Mouse (Mus musculus): ENCODE data around the gene E130308A19Rik.

The E130308A19Rik gene

DNA sequence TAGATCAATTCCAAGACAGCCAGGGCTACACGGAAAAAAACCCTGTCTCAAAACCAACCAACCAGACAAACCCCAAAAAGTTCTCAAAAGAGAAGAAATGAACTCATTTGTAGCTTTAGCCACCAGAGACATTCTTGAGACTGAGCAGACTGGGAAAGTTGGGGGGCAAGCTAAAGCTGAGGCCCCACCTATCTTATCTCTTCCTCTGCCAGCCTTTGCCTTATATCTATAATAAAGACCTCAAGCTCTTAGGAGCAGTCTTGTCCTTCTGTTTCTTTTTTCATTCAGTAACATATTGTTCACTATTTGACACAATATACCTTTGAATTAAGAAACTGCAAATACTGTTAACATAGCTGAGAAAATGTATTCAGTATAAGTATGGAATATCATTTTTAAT, 55.4 kb downstream of the E130308A19Rik start:
- in situ Hi-C loops (cut with MboI; ENCODE audit: low sequenced_read_pairs), result no loop called here

GRCm38 (mm10) chr4:59682491-59682890, 56.5 kb downstream of the E130308A19Rik start:
- in situ Hi-C loops (cut with MboI; ENCODE audit: low sequenced_read_pairs), result no loop called here

GRCm38 (mm10) chr4:59682950-59683349, 56.9 kb downstream of the E130308A19Rik start:
- in situ Hi-C loops (cut with MboI; ENCODE audit: low sequenced_read_pairs), result no loop called here

GRCm38 (mm10) chr4:59684306-59684705, 58.3 kb downstream of the E130308A19Rik start:
- in situ Hi-C loops (cut with MboI; ENCODE audit: low sequenced_read_pairs), result no loop called here

DNA sequence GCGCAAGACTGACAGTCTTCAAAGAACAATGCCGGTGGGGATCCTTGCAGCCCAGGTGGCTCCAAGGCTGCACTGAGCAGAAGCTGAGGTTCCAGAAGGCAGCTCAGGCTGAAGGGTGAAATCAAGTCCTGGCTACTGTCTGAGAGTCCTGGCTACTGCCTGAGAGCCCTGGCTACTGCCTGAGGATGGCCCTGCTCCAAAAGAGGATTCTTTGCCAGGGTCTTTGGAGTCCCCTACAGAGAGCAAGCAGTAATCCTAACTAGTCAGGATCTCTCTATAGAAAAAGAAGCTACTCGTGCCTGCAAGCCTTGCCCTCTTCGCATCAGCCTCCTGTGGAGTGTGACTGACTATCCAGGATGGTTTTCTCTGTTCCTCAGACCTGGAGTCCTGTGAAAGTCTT, 60.7 kb downstream of the E130308A19Rik start:
- in situ Hi-C loops (cut with MboI; ENCODE audit: low sequenced_read_pairs), result no loop called here

DNA sequence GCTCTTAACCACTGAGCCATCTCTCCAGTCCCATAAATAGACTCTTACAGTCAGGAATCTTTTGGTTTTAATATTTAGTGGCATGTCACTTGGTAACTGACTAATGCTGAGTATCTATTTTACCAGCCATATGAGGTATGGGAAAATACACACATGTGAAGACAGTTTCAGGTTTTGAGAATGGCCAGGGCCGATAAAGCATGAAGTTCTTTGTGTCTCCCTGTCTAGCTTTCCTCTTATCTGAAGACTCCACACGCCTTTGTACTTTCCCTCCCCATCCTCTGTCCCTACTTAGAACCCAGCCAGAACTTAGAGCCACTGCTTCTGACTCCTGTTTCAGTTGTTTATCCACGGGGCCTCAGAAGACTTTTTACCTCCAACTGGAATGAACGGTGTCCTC, 63.0 kb downstream of the E130308A19Rik start:
- in situ Hi-C loops (cut with MboI; ENCODE audit: low sequenced_read_pairs), result no loop called here

DNA sequence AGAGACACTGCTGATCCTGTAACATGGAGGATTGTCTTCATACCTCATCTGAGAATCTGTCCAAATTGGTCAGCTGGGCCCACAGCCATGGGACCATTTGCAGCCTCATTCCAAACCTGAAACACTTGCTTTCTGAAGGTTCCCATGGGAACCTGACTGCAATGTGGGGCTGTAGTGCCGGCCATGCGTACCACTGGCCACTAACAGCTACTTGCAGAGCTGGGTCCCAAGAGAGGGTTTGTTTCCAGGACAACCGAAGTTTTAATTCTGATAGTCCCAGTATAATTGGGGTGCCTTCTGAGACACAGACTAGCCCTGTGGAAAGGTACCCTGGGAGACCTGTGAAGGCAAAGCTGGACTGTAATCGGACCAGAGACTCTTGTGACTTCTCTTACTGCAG, 64.1 kb downstream of the E130308A19Rik start:
- in situ Hi-C loops (cut with MboI; ENCODE audit: low sequenced_read_pairs), result no loop called here

DNA sequence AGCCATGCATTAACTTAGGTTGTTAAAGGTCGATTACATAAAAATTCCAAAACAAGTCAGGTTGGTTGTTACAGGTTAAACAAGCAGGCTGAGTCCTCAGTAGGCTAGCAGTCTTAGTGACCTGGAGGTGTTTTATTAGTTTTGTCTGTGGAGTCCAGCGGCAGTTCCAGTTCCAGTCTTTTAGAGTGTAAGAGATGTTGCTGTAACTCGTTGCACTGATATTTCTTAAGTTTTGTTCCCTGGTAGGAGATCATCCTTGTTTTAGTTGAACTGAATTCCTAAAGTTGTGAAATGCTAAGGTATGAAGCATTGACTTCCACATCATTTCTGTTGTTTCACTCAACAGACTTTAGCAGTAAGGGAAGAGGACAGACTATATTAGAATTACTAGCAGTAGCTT, 70.8 kb downstream of the E130308A19Rik start:
- in situ Hi-C loops (cut with MboI; ENCODE audit: low sequenced_read_pairs), result no loop called here

DNA sequence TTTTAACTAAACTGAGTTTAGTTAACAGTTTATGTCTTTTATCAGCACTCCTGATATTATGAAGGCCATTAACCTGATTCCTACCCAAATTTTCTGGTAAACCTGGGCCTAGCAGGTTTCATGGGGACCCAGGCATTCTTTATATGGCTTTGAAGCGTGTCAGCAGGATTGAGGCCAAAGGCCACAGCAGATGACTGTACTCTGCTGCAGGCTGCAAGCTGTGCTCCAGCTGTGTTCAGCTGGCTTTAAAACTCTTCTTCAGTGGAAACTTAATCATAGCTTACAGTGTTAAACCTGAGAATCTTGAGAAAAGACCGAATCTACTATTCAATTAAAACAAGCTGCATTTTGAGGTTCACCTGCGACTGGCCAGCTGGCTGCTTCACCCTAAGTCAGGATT, 71.9 kb downstream of the E130308A19Rik start:
- in situ Hi-C loops (cut with MboI; ENCODE audit: low sequenced_read_pairs), result no loop called here

DNA sequence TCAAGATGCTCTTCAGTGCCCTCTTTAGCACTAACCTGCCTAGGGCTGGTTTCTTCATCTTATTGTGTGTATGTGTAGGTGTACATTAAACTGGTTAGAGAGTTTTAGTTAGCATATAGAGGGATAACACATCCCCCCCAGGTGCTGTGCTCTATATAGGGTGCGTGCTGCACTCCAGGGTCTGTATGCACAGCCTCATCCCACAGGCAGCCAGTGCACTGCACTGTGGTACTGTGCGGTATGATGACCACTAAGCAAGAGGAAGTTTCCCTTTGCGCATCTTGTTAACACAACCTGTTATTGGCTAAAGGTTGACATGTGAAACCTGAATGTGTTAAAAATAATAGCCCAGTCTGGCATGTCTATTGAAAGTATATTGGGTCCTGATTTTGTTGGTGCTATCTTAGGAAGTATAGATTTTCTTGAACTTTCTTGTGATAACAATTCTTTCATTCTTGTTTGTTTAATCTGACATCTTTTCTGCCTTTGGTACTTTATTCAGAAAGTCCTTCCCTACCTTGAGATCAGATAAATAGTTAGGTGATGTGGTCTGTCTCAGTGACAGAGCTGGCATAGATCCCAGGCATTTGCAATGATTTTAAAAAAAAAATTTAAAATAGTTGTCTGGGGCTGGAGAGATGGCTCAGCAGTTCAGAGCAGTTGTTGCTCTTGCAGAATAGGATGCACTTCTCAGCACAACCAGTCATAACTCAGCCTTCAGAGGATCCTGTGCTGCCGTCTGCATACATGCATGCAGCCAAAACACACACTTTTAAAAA, 73.2 kb downstream of the E130308A19Rik start:
- in situ Hi-C loops (cut with MboI; ENCODE audit: low sequenced_read_pairs), result no loop called here

DNA sequence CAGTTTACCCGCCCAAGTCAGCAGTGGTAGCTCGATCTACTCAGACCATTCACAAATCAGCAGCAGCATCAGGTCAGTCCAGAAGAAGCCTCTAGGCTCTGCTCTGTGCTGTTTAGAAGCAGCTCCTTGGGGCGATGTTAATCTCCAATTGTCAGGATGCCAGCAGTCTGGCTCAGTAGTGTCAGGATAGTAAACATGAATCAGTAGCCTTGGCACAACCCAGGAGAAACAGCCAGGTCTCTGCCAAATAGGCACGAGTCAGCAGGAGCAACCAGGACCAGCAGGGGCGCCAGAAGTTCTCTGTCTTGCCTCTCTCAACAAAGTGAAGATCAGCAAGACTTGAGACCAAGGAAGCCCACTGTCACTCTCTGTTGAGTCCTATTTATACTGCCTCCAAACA, 83.3 kb downstream of the E130308A19Rik start:
- in situ Hi-C loops (cut with MboI; ENCODE audit: low sequenced_read_pairs), result no loop called here

- in situ Hi-C loops (cut with MboI; ENCODE audit: low sequenced_read_pairs), result no loop called here
Measured at GRCm38 (mm10) chr4:59710736-59711389, 84.9 kb downstream of the E130308A19Rik start.

DNA sequence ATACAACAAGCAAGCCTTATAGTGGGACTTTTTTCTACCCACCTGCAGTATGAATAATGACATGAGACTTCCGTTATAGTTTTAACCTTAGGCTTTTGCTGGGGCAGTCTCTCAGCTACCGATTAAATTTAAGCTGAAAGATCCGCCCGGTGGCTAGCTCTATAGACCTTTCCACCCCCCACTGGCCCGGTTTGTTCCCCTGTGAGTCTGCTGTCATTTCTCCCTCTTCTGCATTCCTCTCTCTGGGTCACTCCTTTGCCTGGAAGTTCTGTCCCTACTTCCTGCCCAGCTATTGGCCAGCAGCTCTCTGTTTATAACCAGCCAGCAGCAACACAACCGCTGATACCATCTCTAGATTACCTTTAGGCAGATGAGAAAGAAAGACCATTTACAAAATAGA, 86.4 kb downstream of the E130308A19Rik start:
- in situ Hi-C loops (cut with MboI; ENCODE audit: low sequenced_read_pairs), result no loop called here

GRCm38 (mm10) chr4:59712955-59713354, 86.9 kb downstream of the E130308A19Rik start:
- in situ Hi-C loops (cut with MboI; ENCODE audit: low sequenced_read_pairs), result no loop called here

- in situ Hi-C loops (cut with MboI; ENCODE audit: low sequenced_read_pairs), result no loop called here
Measured at GRCm38 (mm10) chr4:59714472-59714871, 88.5 kb downstream of the E130308A19Rik start.

- in situ Hi-C loops (cut with MboI; ENCODE audit: low sequenced_read_pairs), result no loop called here
Measured at GRCm38 (mm10) chr4:59714926-59715325, 88.9 kb downstream of the E130308A19Rik start.

GRCm38 (mm10) chr4:59715531-59715930, 89.5 kb downstream of the E130308A19Rik start:
- in situ Hi-C loops (cut with MboI; ENCODE audit: low sequenced_read_pairs), result no loop called here

DNA sequence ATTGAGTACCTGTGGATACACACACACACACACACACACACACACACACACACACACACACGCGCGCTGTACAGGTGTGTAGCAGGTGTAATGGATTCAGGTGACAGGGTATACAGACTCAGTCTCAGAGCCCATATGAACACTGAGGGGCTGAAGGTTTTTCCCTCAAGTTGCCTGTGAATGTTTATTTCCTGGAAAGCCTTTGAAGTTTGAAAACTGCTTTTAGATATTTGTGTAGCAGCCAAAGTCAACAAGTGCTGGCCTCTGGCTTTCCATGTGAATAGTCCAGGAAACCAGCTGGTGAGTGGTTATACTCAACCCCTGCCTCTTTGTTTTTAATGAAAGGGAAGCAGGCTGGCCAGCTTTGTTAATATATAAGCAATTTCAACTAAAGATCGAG, 91.3 kb downstream of the E130308A19Rik start:
- in situ Hi-C loops (cut with MboI; ENCODE audit: low sequenced_read_pairs), result no loop called here

GRCm38 (mm10) chr4:59718542-59718941, 92.5 kb downstream of the E130308A19Rik start:
- in situ Hi-C loops (cut with MboI; ENCODE audit: low sequenced_read_pairs), result no loop called here

- in situ Hi-C loops (cut with MboI; ENCODE audit: low sequenced_read_pairs), result no loop called here
Measured at GRCm38 (mm10) chr4:59719481-59720355, 93.7 kb downstream of the E130308A19Rik start.

DNA sequence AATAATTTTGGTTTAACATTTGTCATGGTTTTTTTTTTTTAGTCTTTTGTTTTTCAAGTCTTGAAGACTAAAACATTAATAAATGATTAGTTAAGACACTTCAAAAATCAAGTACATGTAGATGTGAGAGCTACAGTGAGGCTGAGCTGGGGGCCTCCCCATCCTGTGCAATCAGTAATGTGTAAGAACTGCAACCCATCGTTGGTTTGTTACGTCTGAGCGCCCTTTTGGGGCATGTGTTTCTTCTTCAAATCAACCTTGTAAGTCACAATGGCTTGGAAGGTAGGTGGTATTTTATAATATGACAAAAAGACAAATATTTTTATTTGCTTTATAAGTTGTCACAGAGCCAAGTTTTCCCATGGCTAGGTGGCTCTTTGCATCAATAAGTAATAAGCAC, 95.8 kb downstream of the E130308A19Rik start:
- in situ Hi-C loops (cut with MboI; ENCODE audit: low sequenced_read_pairs), result no loop called here

All from CH12F3 (cell line).